Mouse (Mus musculus): ENCODE measurements around the gene Ppip5k2.
A peak's percentile ranks its signal among the peaks of the same experiment; 100 is the strongest.

The Ppip5k2 gene

GRCm38 (mm10) chr1:97661406-97662241, 108.6 kb downstream of the Ppip5k2 start, which contains the start of gene D1Ertd622e:
TSS of gene D1Ertd622e (minus strand) at chr1:97662074.
- DNase-seq (ENCODE audit: low read depth, low spot score): peak; percentile 51

- peak; percentile 73 for DNase-seq (ENCODE audit: low read depth, low spot score)
Measured at GRCm38 (mm10) chr1:97660687-97661405, 109.4 kb downstream of the Ppip5k2 start.

GRCm38 (mm10) chr1:97659405-97659804, 110.8 kb downstream of the Ppip5k2 start:
- DNase-seq (ENCODE audit: low read depth, low spot score): no peak

DNA sequence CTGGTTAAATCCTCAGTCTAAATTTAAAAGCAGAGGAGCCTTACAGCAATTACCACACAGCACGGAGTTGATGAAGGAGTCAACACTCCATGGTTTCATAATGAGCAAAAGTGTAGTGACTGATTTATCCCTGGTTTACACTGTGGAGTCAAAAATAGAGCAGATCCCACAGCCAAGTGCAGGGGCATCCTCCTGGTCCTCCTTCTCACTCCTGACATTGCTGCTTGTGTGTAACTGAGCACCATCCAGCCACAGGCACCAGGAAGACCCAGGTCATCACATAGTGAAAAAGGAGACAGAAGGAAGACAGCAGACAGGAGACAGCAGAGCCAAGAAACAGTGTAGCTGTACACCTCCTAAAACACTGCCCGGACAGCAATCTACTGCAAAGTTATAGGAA, 112.4 kb downstream of the Ppip5k2 start:
- no peak for DNase-seq (ENCODE audit: low read depth, low spot score)

DNA sequence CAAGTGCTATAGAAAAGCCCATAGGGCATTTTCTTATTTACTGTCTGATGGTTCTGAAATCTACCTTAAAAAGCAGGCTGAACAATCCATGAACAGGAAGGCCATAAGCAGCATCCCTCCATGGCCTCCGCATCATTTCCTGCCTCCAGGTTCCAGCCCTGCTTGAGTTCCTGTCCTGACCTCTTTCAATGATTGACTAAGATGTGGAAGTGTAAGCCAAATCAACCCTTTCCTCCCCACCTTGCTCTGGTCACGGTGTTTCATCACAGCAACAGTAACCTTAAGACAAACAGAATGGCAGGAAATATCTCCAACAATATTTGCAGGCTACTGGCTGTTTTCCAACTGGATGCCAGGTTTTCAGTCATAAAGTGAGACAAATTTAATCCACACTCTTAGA, 113.0 kb downstream of the Ppip5k2 start:
- DNase-seq (ENCODE audit: low read depth, low spot score): no peak

Data from ES-CJ7 (cell line).